Mouse (Mus musculus) layer of hippocampus, adult 11-12 months (tissue): Measurements from ENCODE around the gene Tufm.

Experiments used
- DNase-seq: peaks from one replicate; pipeline ENCODE4 v3.0.0; 2022; ENCODE audit warnings: low spot score

Gene Tufm

DNA sequence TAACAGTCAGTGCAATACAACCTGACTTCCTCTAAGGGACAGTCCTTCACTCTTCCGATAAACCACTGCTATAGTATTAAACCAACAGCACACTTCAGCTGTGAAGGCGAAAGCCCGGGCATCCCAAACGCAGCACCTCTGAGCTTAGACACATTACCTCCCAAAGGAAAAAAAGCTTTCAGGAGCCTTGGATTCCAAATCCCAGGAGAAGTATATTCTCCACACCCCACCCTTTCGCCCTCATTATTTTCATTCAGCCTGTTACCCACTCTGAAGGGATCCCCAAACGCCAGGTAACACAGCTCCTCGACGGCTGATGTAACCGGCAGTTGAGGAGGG lies 14.5 kb downstream of the Tufm start:
- DNase-seq, result no peak

DNA sequence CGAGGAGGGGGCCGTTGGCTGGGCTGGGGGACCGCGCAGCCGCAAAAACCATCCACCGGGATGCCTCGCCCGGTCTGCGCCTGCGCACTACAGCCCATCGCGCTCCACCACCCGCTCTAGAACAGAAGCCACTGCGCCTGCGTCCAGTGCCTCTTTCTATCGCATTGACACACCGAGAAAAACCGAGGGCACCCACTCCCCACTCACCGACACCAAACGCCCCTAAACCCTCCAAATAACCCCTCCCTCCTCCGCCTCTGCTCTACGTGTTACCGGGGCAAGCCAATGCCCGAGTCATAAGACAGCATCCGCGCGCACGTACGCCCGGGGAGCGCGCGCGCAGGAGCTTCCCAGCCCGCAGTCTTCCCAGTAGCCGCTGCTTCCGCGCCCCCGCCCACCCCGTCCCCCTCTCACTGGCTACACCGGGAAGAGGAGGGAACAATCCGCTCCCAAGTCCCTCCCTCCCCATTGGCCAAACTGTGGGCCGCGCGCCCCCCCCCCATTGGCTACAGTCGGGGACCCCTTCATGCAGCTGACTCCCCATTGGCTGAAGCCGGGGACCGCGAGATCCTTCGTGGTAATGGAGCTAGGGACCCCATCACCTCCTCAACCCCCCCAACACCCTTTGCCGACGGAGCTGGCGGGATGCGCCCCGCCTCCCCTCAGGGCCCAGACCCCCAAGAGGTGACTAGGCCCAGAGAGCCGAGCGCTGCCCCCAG lies 15.0 kb downstream of the Tufm start:
- DNase-seq, result peak; percentile 94

GRCm38 (mm10) chr7:126502751-126503150 lies 15.6 kb downstream of the Tufm start:
- no peak for DNase-seq

GRCm38 (mm10) chr7:126503273-126503878 lies 16.2 kb downstream of the Tufm start, which contains the start of gene Atxn2l:
TSS of gene Atxn2l (minus strand) at chr7:126503437.
- DNase-seq, result peak; percentile 99

DNA sequence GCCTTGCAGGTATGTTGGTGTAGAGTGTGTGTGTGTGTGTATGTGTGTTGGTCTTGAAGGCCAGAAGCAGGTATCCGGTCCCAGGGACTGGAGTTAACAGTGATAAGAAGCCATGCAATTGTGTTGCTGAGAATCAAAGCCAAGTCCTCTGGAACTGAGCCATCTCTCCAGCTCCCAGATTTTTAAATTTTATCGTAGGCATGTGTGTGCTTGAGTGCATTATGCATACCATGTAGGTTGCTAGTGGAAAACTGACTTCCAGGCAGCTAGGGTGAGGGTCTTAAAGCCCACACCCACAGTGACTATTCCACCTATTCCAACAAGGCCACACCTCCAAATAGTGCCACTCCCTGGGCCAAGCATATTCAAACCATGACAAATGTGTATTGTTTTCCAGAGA lies 17.8 kb downstream of the Tufm start:
- DNase-seq, result no peak

DNA sequence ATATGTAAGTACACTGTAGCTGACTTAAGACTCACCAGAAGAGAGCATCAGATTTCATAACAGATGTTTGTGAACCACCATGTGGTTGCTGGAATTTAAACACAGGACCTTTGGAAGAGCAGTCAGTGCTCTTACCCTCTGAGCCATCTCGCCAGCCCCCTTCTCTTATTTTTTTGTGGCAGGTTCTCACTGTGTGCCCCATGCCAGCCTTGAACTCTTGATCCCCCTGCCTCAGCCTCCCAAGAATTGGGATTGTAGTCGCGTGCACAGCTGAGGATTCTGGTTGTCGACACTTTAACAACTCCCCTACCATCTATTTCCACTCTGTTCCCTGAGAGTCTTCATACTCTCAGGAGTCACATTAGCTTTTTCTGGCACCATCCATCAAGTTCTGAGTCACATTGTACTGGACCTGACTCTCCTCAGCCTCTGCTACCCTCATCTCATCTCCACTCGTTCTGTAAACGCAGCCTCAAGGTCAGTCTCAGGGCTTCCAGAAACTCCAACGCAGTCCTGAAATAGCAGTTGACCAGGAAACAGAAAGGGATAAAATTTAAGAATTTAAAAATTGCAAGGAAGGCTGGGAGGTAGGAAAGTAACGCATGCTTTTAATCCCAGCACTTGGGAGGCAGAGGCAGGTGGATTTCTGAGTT lies 20.1 kb downstream of the Tufm start:
- no peak for DNase-seq

- DNase-seq, result no peak
Measured at GRCm38 (mm10) chr7:126511287-126511686, 24.1 kb downstream of the Tufm start.

GRCm38 (mm10) chr7:126518261-126518941 lies 31.2 kb downstream of the Tufm start:
- no peak for DNase-seq

DNA sequence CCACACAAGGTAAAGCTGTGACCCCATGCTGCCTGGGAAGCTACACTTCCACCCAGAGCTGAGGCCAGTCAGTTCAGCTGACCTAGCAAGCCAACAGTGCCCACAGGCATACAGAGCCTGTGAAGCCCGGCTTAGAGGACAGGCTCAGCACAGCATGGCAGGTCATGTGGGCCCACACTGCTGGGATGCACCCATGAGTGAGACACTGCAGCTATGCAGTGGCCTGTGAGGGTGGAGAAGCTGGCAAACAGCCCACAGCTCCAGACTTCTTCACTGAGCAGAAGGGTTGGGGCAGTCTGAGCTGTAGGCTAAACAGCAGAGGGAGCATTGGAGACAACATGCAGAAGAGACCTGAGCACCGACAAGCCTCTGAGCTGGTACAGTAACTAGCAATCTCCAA lies 32.4 kb downstream of the Tufm start:
- DNase-seq, result peak; percentile 41

DNA sequence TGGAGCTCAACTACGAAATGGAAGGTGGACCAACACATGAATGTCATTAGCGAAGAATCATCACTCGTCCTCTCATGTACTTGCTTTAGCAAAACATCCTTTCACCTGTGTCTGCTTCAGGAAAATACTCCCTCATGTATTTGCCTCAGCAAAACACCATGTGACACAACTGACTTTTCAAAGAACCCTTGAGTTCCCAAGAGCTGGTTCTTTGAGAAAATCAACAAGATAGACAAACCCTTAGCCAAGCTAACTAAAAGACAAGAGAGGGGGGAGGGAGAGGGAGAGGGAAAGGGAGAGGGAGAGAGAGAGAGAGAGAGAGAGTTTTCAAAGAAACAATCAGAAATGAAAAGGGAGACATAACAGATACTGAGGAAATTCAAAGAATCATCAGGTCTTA lies 36.2 kb downstream of the Tufm start:
- DNase-seq, result no peak

DNA sequence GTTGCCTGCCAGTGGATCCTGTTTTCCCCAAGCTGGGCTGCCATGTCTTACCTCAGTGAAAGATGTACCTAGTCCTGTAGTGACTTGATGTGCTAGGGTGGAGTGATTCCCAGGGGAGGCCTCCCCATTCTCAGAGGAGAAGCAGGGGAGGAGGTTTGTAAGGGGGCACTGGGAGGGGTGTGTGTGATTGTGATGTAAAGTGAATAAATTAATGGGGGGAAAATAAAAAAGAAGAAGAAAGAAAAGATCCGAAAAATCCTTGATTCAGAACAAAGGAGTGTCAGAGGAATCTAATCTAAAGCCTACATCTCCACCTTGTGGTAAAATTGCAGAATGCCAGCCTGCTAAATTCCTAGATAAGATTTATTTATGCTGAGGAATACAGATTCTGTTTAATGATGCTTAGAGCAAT lies 41.0 kb downstream of the Tufm start:
- peak; percentile 43 for DNase-seq

DNA sequence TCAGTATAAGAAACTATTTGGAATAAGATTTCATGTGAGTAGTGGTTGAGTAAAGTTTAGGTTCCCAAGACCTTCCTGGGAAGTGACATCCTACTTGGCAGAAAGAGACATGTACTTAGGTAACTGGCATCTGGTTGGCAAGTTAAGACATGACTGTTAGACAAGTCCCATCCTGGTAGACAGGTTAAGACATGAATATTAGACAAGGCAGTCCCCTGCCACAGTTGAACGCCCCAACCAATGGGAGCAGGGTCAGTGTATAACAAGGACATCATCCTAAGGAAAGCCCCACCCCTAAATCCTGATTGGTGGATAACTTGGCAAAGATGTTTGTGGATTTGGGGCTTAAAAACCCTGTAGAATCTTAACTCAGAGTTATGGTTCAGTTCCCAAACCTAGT lies 46.3 kb downstream of the Tufm start:
- DNase-seq, result no peak

- DNase-seq, result no peak
Measured at GRCm38 (mm10) chr7:126535766-126536165, 48.6 kb downstream of the Tufm start.

- no peak for DNase-seq
Measured at GRCm38 (mm10) chr7:126536466-126536865, 49.3 kb downstream of the Tufm start.

DNA sequence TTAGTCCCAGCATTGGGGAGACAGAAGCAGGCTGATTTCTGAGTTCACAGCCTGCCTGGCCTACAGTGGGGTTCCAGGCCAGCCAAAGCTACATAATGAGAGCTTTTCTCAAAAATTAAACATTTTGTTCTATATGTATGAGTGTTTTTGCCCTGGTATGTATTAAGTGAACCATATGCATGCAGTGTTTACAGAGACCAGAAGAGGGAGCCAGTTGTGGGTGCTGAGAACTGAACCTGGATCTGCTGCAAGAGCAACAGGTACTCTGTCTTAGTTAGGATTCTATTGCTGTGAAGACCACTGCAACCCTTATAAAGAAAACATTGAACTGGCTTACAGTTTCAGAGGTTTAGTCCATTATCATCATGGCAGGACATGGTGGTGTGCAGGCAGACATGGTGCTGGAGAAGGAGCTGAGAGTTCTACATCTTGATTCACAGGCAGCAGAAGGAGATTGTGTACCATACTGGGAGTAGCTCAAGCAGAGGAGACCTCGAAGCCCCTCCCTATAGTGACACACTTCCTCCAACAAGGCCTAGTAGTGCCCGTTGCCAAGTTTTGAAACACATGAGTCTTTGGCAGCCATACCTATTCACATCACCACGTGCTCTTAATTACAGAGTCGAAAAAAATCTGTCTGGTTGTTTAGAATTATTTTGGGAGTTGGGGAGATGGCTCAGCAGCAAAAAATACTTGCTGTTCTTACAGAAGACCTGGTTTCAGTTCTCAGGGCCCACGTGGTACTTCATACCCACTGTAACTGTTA lies 50.8 kb downstream of the Tufm start:
- DNase-seq, result peak; percentile 21
